Mouse (Mus musculus) small intestine, adult 2 months (tissue): ENCODE results near the gene Prkag3. TPM values are rescaled to one million over a fixed set of nuclear protein-coding genes. Genes with fewer than 3 reads are reported as not detected.
A peak's percentile ranks its signal among the peaks of the same experiment; 100 is the strongest.

Experiments used
- H3K27ac ChIP-seq: fragments of 200-500 bp; 2 replicates; pipeline ENCODE4 v1.5.1; 2012; ENCODE audit warnings: low read depth, low read length, control low read depth, inconsistent platforms; ENCODE audit not compliant: insufficient read depth
- H3K27me3 ChIP-seq: fragments of 200-500 bp; 2 replicates; pipeline ENCODE4 v1.6.1; 2012; ENCODE audit warnings: mild to moderate bottlenecking, moderate library complexity, low read length, inconsistent platforms; ENCODE audit not compliant: control insufficient read depth, insufficient read depth
- H3K36me3 ChIP-seq: fragments of 200-500 bp; 2 replicates; pipeline ENCODE4 v1.6.1; 2012; ENCODE audit warnings: mild to moderate bottlenecking, low read length, control low read depth, inconsistent platforms; ENCODE audit not compliant: control insufficient read depth, insufficient read depth
- H3K4me1 ChIP-seq: fragments of 200-500 bp; 2 replicates; pipeline ENCODE4 v1.6.1; 2012; ENCODE audit warnings: low read length, inconsistent platforms, mixed read lengths; ENCODE audit not compliant: control insufficient read depth, insufficient read depth, insufficient read length
- H3K4me3 ChIP-seq: fragments of 200-500 bp; 2 replicates; pipeline ENCODE4 v1.5.1; 2012; ENCODE audit warnings: low read depth, mild to moderate bottlenecking, control low read depth, inconsistent platforms, low read length, moderate library complexity
- CTCF ChIP-seq: fragments of 200-500 bp; IDR thresholded peaks from 2 replicates; pipeline ENCODE4 v1.5.1; 2012; ENCODE audit warnings: low read depth, mild to moderate bottlenecking, control low read depth, inconsistent platforms, low read length, moderate library complexity, mixed read lengths; ENCODE audit not compliant: insufficient replicate concordance, insufficient read length; ENCODE audit errors: extremely low read depth
- POLR2A ChIP-seq: fragments of 200-500 bp; IDR thresholded peaks from 2 replicates; pipeline ENCODE4 v1.6.1; 2012; ENCODE audit warnings: low read depth, mild to moderate bottlenecking, control low read depth, inconsistent platforms, low read length, moderate library complexity
- WGBS: fragments of 180-500 bp; shearing (Covaris S2); methylation state at CpG from one replicate; pipeline ENCODE4 v1.1.7; 2018; 5-methylcytosine and 5-hydroxymethylcytosine counted together
- polyA plus RNA-seq: library from polyadenylated mRNA; depleted of rRNA; stranded (reverse); fragments of >200 nt; gene quantifications from 2 replicates; pipeline ENCODE4 v1.2.3, GENCODE M21; 2012

Prkag3 gene
- polyA plus RNA-seq, 1 experiment = 1.5 TPM

GRCm38 (mm10) chr1:74775816-74776215, 26.8 kb upstream of the Prkag3 start:
- Histone ChIP-seq H3K4me3 (no peak overlapping the region), H3K36me3 (no peaks in the 10 kb centered on the region), H3K27me3 (peaks cover 28% of the 10 kb centered on the region), H3K4me1 (peaks cover 5% of the 10 kb centered on the region), H3K27ac (no peak overlapping the region)
- TF ChIP-seq POLR2A = no peak
- peak; percentile 46; the same call in 1 of the 2 replicates for TF ChIP-seq CTCF
- 11% methylated on average over 5 of the region's 5 CpGs for WGBS

- peaks cover 5% of the 10 kb centered on the region for H3K4me1 ChIP-seq
- 44% methylated on average over 7 of the region's 7 CpGs for WGBS
- no peaks in the 10 kb centered on the region for H3K36me3 ChIP-seq
- TF ChIP-seq POLR2A = no peak
- TF ChIP-seq CTCF = no peak
- H3K27ac ChIP-seq = no peak overlapping the region
- no peak overlapping the region for H3K4me3 ChIP-seq
- H3K27me3 ChIP-seq = peaks cover 44% of the 10 kb centered on the region
These were observed 25.0 kb upstream of the Prkag3 start for GRCm38 (mm10) chr1:74774062-74774461.

GRCm38 (mm10) chr1:74773136-74773535, 24.1 kb upstream of the Prkag3 start:
- H3K27me3 ChIP-seq = peaks cover 43% of the 10 kb centered on the region
- H3K27ac ChIP-seq = no peak overlapping the region
- H3K4me1 ChIP-seq = peaks cover 5% of the 10 kb centered on the region
- H3K4me3 ChIP-seq = peak overlapping the region; percentile 23; the same call in 1 of the 2 replicates
- TF ChIP-seq CTCF = no peak
- no peak for TF ChIP-seq POLR2A
- H3K36me3 ChIP-seq = no peaks in the 10 kb centered on the region
- under 1% methylated on average over 15 of the region's 15 CpGs for WGBS

- peak overlapping the region; percentile 40 for H3K4me3 ChIP-seq
- WGBS = 2% methylated on average over 43 of the region's 51 CpGs
- H3K4me1 ChIP-seq = peaks cover 5% of the 10 kb centered on the region
- H3K27me3 ChIP-seq = peaks cover 43% of the 10 kb centered on the region
- TF ChIP-seq POLR2A = no peak
- no peak for TF ChIP-seq CTCF
- H3K36me3 ChIP-seq = no peaks in the 10 kb centered on the region
- no peak overlapping the region for H3K27ac ChIP-seq
These were observed 23.1 kb upstream of the Prkag3 start for GRCm38 (mm10) chr1:74771931-74772620.

- WGBS = no CpG with 5 or more reads among the region's 8 CpGs
- H3K27me3 ChIP-seq = peaks cover 43% of the 10 kb centered on the region
These were observed 22.7 kb upstream of the Prkag3 start, which contains the start of gene Wnt6 for GRCm38 (mm10) chr1:74771845-74771930. Gene Wnt6, plus strand, starts transcription at chr1:74771892.

GRCm38 (mm10) chr1:74771467-74771844, 22.4 kb upstream of the Prkag3 start:
- 2% methylated on average over 19 of the region's 26 CpGs for WGBS
- peaks cover 43% of the 10 kb centered on the region for H3K27me3 ChIP-seq
- H3K27ac ChIP-seq = no peak overlapping the region
- peak overlapping the region; percentile 38; the same call in 1 of the 2 replicates for H3K4me3 ChIP-seq
- H3K4me1 ChIP-seq = peaks cover 5% of the 10 kb centered on the region
- TF ChIP-seq POLR2A (no peak), CTCF (no peak)
- H3K36me3 ChIP-seq = no peaks in the 10 kb centered on the region

More at GRCm38 (mm10) chr1:74771845-74771930, 22.7 kb upstream of the Prkag3 start, which contains the start of gene Wnt6:
- H3K4me3 ChIP-seq = peak within 1 kb of the TSS; percentile 40
- TF ChIP-seq POLR2A (no peak), CTCF (no peak)
- H3K27ac ChIP-seq = no peak within 1 kb of the TSS
- H3K4me1 ChIP-seq = peaks cover 5% of the 10 kb centered on the region
- no peaks in the 10 kb centered on the region for H3K36me3 ChIP-seq

- H3K27me3 ChIP-seq = peaks cover 40% of the 10 kb centered on the region
- H3K4me3 ChIP-seq = no peak overlapping the region
- TF ChIP-seq POLR2A (no peak), CTCF (no peak)
- no peak overlapping the region for H3K27ac ChIP-seq
- H3K36me3 ChIP-seq = no peaks in the 10 kb centered on the region
- 7% methylated on average over 35 of the region's 35 CpGs for WGBS
- peaks cover 5% of the 10 kb centered on the region for H3K4me1 ChIP-seq
These were observed 21.9 kb upstream of the Prkag3 start for GRCm38 (mm10) chr1:74770727-74771466.
